Mouse (Mus musculus) limb, embryonic 13.5 days (tissue): ENCODE measurements around the gene Tekt1. TPM values are rescaled to one million over a fixed set of nuclear protein-coding genes. Genes with fewer than 3 reads are reported as not detected.

Source experiments
- ATAC-seq: fragments of 200-750 bp; cut with Nextera tagmentation; 2 replicates; pipeline ENCODE4 v1.8.0; 2017; ENCODE audit warnings: low read depth, moderate number of reproducible peaks, moderate TSS enrichment; ENCODE audit not compliant: low FRiP score
- H3K27ac ChIP-seq: fragments of 300-500 bp; sonication (generic); 2 replicates; pipeline ENCODE4 v1.5.1; 2015; ENCODE audit warnings: inconsistent platforms, mild to moderate bottlenecking, moderate library complexity
- H3K27me3 ChIP-seq: fragments of 300-500 bp; sonication (generic); 2 replicates; pipeline ENCODE4 v1.6.1; 2015; ENCODE audit warnings: mild to moderate bottlenecking, inconsistent platforms
- H3K36me3 ChIP-seq: fragments of 300-500 bp; sonication (generic); 2 replicates; pipeline ENCODE4 v1.6.1; 2015; ENCODE audit warnings: inconsistent platforms, mild to moderate bottlenecking, moderate library complexity
- H3K4me1 ChIP-seq: fragments of 300-500 bp; sonication (generic); 2 replicates; pipeline ENCODE4 v1.6.1; 2015; ENCODE audit warnings: inconsistent platforms
- H3K4me2 ChIP-seq: fragments of 300-500 bp; sonication (generic); replicated peaks from 2 replicates; pipeline ENCODE4 v1.6.1; 2015; ENCODE audit warnings: inconsistent platforms, mild to moderate bottlenecking, moderate library complexity
- H3K4me3 ChIP-seq: fragments of 300-500 bp; sonication (generic); 2 replicates; pipeline ENCODE4 v1.5.1; 2015; ENCODE audit warnings: moderate library complexity, mild to moderate bottlenecking, inconsistent platforms
- H3K9ac ChIP-seq: fragments of 300-500 bp; sonication (generic); 2 replicates; pipeline ENCODE4 v1.6.1; 2015; ENCODE audit warnings: mild to moderate bottlenecking, inconsistent platforms
- H3K9me3 ChIP-seq: fragments of 300-500 bp; sonication (generic); 2 replicates; pipeline ENCODE4 v1.6.1; 2016; ENCODE audit warnings: inconsistent platforms
- WGBS: fragments of 180-500 bp; shearing (Covaris S2); methylation state at CpG from one replicate; pipeline ENCODE4 v1.1.7; 2015; 5-methylcytosine and 5-hydroxymethylcytosine counted together
- polyA plus RNA-seq: library from polyadenylated mRNA; unstranded; fragments of >200 nt; fragmentation: Nextera tagmentation; extraction: Ambion mirVana; gene quantifications from 2 replicates; pipeline ENCODE4 v1.2.1, GENCODE M21; 2015

Tekt1 gene
- polyA plus RNA-seq, 1 experiment from 2014 or later: 3.2 TPM

DNA sequence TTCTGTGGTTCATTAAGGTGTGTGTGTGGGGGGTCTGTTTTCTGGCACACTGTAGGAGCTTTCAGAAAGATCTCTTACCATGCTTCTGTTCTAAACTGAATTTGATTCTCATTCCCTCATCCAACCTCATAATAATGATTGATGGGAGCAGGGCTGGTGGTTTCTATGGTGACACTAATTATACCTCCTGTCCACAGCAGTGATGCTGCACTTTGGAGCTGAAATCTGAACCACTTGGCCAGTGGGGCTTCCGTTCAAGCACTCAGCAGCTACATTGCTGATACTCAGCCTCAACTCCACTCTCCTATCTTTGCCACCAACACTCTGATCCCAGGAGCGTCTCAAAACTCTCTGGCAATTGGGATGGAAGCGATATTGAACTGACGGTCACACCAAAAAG is 17.1 kb upstream of the Tekt1 start:
- no peaks in the 10 kb centered on the region for H3K27me3 ChIP-seq
- no peaks in the 10 kb centered on the region for H3K9me3 ChIP-seq
- no peak overlapping the region for H3K9ac ChIP-seq
- H3K36me3 ChIP-seq: no peaks in the 10 kb centered on the region
- no peak for ATAC-seq
- 61% methylated on average over 4 of the region's 4 CpGs for WGBS
- no peak overlapping the region for H3K27ac ChIP-seq
- no peak overlapping the region for H3K4me3 ChIP-seq
- H3K4me1 ChIP-seq: no peaks in the 10 kb centered on the region
- H3K4me2 ChIP-seq: no peak overlapping the region

DNA sequence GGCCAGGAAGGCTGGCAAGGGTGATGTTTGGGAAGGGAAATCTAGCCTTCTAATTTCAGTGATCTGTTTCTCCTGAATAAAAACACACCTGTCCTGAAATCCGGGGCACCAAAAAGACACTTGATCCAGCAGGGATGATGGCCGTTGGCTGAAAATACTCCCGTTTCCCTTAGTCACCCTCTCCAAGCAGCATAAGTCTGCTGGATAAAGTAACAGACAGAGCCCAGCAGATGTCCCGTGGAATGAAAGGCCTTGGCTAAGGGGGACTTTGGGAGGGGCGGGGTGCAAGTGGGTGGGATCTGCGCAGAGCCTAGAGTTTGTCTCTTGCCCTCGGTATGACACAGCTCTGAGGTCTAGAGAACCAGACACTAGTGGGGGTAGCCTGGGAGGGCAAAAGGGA is 16.0 kb upstream of the Tekt1 start:
- Histone ChIP-seq H3K4me1 (no peaks in the 10 kb centered on the region), H3K36me3 (no peaks in the 10 kb centered on the region), H3K9ac (no peak overlapping the region), H3K4me3 (no peak overlapping the region), H3K9me3 (no peaks in the 10 kb centered on the region), H3K27me3 (no peaks in the 10 kb centered on the region), H3K4me2 (no peak overlapping the region), H3K27ac (no peak overlapping the region)
- ATAC-seq: peak; percentile 54
- WGBS: 66% methylated on average over 7 of the region's 7 CpGs

- WGBS: 87% methylated on average over 2 of the region's 2 CpGs
- no peak for ATAC-seq
Observed at GRCm38 (mm10) chr11:72376562-72376961, 14.3 kb upstream of the Tekt1 start.

GRCm38 (mm10) chr11:72369904-72370672 is 7.8 kb upstream of the Tekt1 start:
- Histone ChIP-seq H3K4me3 (no peak overlapping the region), H3K4me1 (peaks cover 11% of the 10 kb centered on the region; the same call in 1 of the 2 replicates), H3K27me3 (no peaks in the 10 kb centered on the region; the same call in 1 of the 2 replicates), H3K9me3 (no peaks in the 10 kb centered on the region), H3K36me3 (no peaks in the 10 kb centered on the region), H3K27ac (no peak overlapping the region), H3K9ac (no peak overlapping the region), H3K4me2 (no peak overlapping the region)
- 26% methylated on average over 12 of the region's 12 CpGs for WGBS
- ATAC-seq: no peak; the same call in 1 of the 2 replicates

More at GRCm38 (mm10) chr11:72376562-72376961, 14.3 kb upstream of the Tekt1 start:
- Histone ChIP-seq H3K9ac (no peak overlapping the region), H3K9me3 (no peaks in the 10 kb centered on the region), H3K4me1 (no peaks in the 10 kb centered on the region), H3K4me2 (no peak overlapping the region), H3K27me3 (no peaks in the 10 kb centered on the region; the same call in 1 of the 2 replicates), H3K27ac (no peak overlapping the region), H3K36me3 (no peaks in the 10 kb centered on the region), H3K4me3 (no peak overlapping the region)

GRCm38 (mm10) chr11:72367934-72368674 is 5.9 kb upstream of the Tekt1 start:
- no peaks in the 10 kb centered on the region; the same call in 1 of the 2 replicates for H3K27me3 ChIP-seq
- H3K36me3 ChIP-seq: no peaks in the 10 kb centered on the region
- H3K4me2 ChIP-seq: no peak overlapping the region
- ATAC-seq: no peak
- H3K9me3 ChIP-seq: no peaks in the 10 kb centered on the region
- no peak overlapping the region for H3K27ac ChIP-seq
- no peak overlapping the region for H3K9ac ChIP-seq
- 52% methylated on average over 11 of the region's 11 CpGs for WGBS
- H3K4me1 ChIP-seq: peaks cover 11% of the 10 kb centered on the region; the same call in 1 of the 2 replicates
- H3K4me3 ChIP-seq: no peak overlapping the region

- H3K9me3 ChIP-seq: no peaks in the 10 kb centered on the region
- H3K27me3 ChIP-seq: no peaks in the 10 kb centered on the region
- peaks cover 11% of the 10 kb centered on the region; the same call in 1 of the 2 replicates for H3K4me1 ChIP-seq
- no peak for ATAC-seq
- H3K36me3 ChIP-seq: no peaks in the 10 kb centered on the region
- H3K27ac ChIP-seq: no peak overlapping the region
- WGBS: 82% methylated on average over 9 of the region's 9 CpGs
- H3K4me2 ChIP-seq: no peak overlapping the region
- no peak overlapping the region for H3K4me3 ChIP-seq
- no peak overlapping the region for H3K9ac ChIP-seq
Observed at GRCm38 (mm10) chr11:72366126-72366525, 3.9 kb upstream of the Tekt1 start.

- H3K4me3 ChIP-seq: no peak overlapping the region
- no peak overlapping the region for H3K4me2 ChIP-seq
- H3K9me3 ChIP-seq: no peaks in the 10 kb centered on the region
- H3K9ac ChIP-seq: no peak overlapping the region
- H3K27ac ChIP-seq: no peak overlapping the region
- H3K4me1 ChIP-seq: peaks cover 4% of the 10 kb centered on the region; the same call in 1 of the 2 replicates
- no peaks in the 10 kb centered on the region for H3K36me3 ChIP-seq
- ATAC-seq: no peak
- 95% methylated on average over 5 of the region's 5 CpGs for WGBS
- no peaks in the 10 kb centered on the region for H3K27me3 ChIP-seq
Observed at GRCm38 (mm10) chr11:72364526-72364925, 2.3 kb upstream of the Tekt1 start.

- ATAC-seq: no peak
- Histone ChIP-seq H3K36me3 (no peaks in the 10 kb centered on the region), H3K27ac (no peak overlapping the region), H3K9ac (no peak overlapping the region), H3K4me2 (no peak overlapping the region), H3K4me1 (peaks cover 4% of the 10 kb centered on the region; the same call in 1 of the 2 replicates), H3K27me3 (no peaks in the 10 kb centered on the region), H3K4me3 (no peak overlapping the region), H3K9me3 (no peaks in the 10 kb centered on the region)
- WGBS: 72% methylated on average over 8 of the region's 8 CpGs
Observed at GRCm38 (mm10) chr11:72363523-72364240, 1.4 kb upstream of the Tekt1 start.

DNA sequence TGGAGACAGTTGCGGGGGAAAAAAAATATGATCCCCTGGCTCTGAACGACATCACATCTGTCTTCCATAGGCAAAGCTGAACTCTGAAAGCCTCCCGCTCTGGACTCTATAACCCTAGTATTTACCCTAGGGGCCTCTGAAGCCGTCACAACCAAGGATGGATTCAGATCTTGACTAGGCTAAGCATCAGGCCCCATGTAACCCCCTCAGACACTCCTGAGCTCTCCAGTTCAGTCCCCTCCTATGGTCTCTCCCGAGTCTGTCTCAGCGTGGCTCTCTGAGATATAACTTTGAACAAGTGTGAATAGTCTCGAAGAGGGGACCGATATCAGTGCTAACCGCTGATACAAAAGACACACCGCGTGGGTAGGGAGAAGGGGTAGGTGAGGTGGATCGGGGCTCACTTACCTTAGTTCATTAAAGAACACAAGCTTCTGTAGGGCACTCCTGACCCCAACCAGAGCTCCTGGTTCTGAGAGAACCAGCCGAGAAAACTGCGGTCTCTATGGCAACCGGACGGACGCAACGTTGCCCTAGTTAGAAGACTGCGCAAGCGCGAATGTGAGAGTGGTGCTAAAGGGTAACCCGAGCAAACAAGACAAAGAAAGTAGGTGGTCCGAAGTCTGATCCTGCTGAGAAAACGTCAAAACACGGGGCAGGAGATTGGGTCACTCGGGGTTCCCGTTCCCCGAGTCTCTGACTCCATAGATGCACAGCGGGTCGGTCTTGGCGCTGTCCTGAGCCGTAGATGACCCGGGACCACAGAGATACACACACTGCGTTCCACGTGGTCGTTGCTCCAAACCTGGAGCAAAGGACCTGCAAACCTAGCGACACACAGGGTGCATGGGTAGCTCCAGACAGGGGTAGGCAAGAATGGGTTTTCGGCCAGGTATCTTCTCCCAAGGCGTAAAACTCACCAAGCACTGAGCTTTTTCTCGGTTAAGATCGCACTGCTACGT is 576 bp downstream of the Tekt1 start:
- peak; percentile 90 for ATAC-seq
- H3K9me3 ChIP-seq: no peaks in the 10 kb centered on the region
- H3K27ac ChIP-seq: no peak overlapping the region
- H3K36me3 ChIP-seq: no peaks in the 10 kb centered on the region
- H3K9ac ChIP-seq: peak overlapping the region; percentile 72
- H3K4me3 ChIP-seq: peak overlapping the region; percentile 51
- no peaks in the 10 kb centered on the region for H3K4me1 ChIP-seq
- H3K27me3 ChIP-seq: no peaks in the 10 kb centered on the region
- H3K4me2 ChIP-seq: peak overlapping the region; percentile 81
- WGBS: 9% methylated on average over 42 of the region's 42 CpGs

DNA sequence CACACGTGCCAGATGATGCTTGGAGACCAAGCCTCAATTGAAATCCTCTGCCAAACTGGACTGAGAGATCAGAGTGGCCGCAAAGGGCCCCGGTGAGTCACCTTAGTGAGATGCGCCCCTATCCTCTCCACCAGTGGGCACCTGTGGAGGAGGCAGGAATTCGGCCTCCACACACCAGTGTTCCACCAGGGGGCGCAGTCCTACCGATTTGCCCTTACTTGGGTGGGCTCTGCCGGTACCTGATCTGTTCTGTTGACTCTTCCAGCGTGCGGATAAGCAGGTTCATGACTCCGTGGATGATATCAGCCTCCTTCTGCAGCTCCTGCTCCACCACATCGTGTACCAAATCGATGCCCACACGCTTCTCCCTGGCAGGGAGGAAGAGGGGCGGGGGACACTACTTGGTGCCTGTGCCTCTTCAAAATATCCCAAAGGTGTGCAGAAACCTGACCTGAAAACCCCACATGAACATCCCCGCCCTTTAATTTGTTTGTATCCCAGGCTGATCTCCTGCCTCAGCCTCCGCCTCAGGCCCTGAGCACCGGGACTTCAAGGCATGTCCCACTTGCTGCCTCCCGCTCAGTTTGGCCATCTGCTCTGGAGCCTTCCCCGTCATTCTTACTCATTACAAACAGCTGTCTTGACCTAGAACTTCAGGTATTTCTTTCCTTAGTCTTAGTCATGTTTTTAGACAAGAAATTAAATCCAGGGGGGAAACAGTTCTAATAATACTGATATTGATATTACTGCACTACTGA is 7.1 kb downstream of the Tekt1 start:
- no peaks in the 10 kb centered on the region for H3K27me3 ChIP-seq
- H3K36me3 ChIP-seq: no peaks in the 10 kb centered on the region
- peak overlapping the region; percentile 6; the same call in 1 of the 2 replicates for H3K4me3 ChIP-seq
- H3K4me1 ChIP-seq: peaks cover 4% of the 10 kb centered on the region; the same call in 1 of the 2 replicates
- no peak overlapping the region for H3K9ac ChIP-seq
- 18% methylated on average over 20 of the region's 20 CpGs for WGBS
- H3K27ac ChIP-seq: no peak overlapping the region
- no peak for ATAC-seq
- peak overlapping the region; percentile 56 for H3K4me2 ChIP-seq
- H3K9me3 ChIP-seq: no peaks in the 10 kb centered on the region
